Mouse (Mus musculus): ENCODE data around the gene Prkaa1. TPM values are rescaled to one million over a fixed set of nuclear protein-coding genes. Genes with fewer than 3 reads are reported as not detected.
"Not testable (repeated sequence)": the region's sequence is repeated elsewhere in the genome, so short reads cannot be mapped to it uniquely, and the experiment has no call there.

The Prkaa1 gene
- polyA plus RNA-seq, 1 experiment from 2014 or later = 11.5 TPM

DNA sequence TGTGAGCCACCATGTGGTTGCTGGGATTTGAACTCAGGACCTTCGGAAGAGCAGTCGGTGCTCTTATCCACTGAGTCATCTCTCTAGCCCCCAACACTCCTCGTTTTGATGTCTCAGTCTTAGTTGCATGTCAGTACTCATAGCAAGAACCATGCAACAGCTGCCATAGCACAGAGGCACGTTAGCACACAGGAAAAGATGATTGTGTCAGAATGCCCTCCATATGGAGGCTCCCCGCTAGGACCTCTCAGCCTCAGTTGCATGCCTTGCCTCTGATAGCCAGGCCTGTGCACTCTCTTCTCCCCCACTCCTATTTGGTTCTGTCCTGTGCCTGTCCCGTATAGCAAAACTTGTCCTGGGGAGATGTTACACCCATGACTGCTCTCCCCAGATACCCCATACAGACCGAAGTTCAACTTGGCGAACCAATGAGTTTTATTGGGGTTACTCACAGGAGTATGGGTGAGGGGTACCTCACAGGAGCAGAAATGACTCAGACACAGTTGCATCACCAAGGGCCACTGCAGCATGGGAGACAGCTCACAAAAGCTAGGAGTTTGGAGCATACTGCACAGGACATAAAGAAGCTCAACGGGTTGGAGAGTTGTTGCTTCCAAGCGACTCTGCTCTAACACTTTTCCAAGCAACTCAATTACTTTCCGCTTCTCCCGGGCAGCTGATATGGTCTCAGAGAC, 14.4 kb upstream of the Prkaa1 start:
- no peak for DNase-seq (ENCODE audit: low spot score)

DNA sequence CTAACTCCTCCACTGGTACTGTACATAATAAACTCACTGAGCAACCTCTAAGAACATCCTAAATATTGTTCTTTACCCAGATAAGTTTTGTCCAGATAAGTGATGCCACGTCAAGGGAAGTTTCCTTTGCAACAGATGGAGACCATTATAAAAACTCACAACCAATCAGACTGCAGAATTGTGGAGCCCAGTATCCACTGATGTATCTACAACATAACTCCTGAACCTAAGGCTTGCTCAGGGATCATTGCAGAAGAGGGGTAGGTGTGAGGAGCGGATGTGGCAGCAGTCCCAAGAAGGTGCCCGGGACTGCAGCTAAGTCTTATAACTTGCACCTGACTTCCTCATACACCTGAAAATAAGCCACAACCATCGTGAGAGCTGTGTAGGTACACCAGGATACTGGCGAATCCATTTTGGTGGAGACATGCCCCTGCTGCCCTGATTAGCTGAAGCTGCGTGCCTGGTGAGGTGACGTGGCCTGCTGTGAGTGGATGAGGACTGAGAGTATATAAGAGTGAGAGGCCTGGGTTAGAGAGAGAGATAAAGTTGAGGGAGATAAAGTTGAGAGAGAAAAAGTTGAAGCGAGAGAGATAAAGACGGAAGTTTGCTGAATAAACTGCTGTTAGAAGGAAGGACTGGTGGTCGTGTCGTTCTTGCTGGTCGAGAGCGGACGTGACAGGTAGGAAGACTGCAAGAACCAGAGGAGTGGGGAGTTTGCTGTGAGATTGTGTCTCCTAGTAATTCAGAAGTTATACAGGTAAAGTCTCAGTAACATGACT, 12.6 kb upstream of the Prkaa1 start:
- DNase-seq (ENCODE audit: low spot score) = not testable (repeated sequence)

GRCm38 (mm10) chr15:5133301-5133700, 10.4 kb upstream of the Prkaa1 start:
- no peak for DNase-seq (ENCODE audit: low spot score)

GRCm38 (mm10) chr15:5134179-5134578, 9.5 kb upstream of the Prkaa1 start:
- DNase-seq (ENCODE audit: low spot score) = no peak

DNA sequence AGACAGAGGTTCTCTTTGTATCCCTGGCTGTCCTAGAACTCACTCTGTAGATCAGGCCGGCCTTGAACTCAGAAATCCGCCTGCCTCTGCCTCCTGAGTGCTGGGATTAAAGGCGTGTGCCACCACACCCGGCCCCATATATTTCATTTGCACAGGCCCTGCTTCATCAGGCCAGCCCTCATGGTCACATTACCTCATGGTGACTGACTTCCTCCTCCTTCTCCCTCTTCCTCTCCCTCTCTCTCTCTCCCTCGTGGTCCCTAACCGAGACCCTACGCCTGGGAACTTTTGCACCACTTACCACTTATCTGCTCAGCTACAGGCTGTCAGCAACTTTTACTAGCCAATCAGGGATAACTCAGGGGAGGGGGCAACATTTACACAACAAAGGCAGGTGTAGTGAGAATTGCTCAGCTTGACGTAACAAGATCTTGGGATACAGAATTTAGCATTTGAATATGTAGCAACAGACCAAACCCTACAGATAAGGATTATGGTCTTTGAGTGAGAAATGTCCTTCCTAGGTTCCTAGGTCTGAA, 8.6 kb upstream of the Prkaa1 start:
- no peak for DNase-seq (ENCODE audit: low spot score)

DNA sequence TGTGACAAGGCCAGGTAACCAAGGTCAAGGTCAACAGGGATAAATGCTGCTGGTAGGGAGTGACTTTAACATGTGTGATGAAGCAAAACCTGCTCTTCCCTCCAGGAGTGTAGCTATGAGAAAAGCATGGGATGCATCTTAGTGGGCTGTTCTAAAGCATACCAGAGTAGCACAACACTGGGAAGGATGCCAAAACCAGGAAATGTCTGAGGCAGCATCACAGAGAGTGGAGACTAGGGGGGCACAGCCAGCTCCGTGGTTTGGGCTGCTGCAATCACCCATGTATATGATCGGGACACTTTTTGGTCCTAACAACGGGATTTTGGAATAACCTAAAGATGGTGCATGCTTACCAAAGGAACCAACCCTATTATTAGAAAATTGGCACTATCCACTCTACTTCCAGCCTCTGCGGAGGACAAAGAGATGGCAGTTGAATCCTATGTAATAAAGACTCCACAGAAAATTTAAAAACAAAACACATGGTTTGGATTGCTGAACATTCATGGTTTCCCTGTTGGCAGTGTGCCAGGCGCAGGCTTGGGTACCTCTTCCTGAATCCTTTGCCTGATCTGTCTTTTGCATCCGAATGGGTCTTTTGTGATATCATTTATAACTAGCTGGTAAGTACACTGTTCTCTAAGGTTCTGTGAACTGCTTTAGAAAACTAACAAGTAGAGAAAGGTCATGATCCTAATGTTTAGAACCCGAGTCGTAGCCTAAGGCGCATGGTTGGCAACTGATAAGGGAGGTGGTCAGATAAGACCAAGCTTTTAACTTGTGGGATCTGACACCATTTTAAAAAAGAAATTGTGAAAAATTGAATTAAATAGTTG, 5.4 kb upstream of the Prkaa1 start:
- no peak for DNase-seq (ENCODE audit: low spot score)

- DNase-seq (ENCODE audit: low spot score) = no peak
Observed at GRCm38 (mm10) chr15:5139366-5139765, 4.3 kb upstream of the Prkaa1 start.

DNA sequence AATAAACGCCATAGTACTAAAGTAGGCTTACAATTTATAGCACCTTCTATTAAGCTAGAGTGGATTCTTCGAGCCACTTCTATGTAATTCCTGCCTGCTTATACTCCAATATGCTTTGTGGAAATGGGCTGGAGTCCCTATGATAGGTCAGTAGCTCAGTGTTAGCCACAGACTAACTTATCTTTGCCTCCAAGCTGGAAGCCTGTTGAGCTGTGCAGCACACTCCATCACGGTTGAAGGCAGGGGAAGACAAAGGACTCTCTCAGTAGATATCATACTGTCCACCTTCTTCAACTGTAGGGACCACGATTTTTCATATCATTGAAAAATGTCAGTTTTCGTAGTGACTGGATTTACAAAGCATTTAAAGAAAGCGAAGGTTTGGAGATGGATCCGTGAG, 3.8 kb upstream of the Prkaa1 start:
- DNase-seq (ENCODE audit: low spot score) = no peak

DNA sequence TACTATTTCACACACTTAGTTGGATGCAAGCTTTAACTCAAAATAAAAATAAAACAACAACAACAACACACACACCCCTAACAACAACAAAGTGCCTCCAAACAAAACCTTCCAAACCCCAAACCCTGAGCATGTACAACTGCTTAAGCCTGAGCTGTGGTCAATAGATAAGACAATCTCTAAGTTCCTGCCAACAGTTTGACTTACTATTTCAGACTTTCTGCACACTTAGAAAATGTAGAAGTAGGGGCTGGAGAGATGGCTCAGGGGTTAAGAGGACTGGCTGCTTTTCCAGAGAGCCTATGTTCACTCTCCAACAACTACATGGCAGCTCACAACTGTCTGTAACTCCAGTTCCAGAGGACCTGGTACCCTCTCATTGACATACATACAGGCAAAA, 3.3 kb upstream of the Prkaa1 start:
- DNase-seq (ENCODE audit: low spot score) = no peak

DNA sequence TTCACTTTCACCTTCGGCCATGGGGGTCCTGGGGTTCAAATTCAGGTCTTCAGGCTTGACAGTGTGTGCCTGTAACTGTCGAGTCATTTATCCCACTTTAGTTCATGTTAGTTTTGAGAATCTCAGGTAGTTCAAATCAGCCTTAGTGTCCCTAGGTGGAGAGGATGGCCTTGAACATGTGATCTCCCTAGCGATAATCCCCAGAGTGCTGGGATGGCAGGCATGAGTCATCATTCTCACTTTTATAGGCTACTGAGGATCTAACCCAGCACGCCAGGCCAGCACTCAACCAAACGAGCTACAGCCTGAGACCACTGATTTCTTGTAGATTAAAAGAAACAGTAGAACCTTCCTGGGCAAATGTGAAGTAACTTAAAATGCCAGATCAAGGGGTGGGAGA, 1.6 kb upstream of the Prkaa1 start:
- no peak for DNase-seq (ENCODE audit: low spot score)

GRCm38 (mm10) chr15:5142714-5143113, 947 bp upstream of the Prkaa1 start:
- DNase-seq (ENCODE audit: low spot score) = no peak

GRCm38 (mm10) chr15:5144021-5144778, 539 bp downstream of the Prkaa1 start:
- DNase-seq (ENCODE audit: low spot score) = peak; percentile 55

GRCm38 (mm10) chr15:5145196-5145945, 1.7 kb downstream of the Prkaa1 start:
- DNase-seq (ENCODE audit: low spot score) = no peak

DNA sequence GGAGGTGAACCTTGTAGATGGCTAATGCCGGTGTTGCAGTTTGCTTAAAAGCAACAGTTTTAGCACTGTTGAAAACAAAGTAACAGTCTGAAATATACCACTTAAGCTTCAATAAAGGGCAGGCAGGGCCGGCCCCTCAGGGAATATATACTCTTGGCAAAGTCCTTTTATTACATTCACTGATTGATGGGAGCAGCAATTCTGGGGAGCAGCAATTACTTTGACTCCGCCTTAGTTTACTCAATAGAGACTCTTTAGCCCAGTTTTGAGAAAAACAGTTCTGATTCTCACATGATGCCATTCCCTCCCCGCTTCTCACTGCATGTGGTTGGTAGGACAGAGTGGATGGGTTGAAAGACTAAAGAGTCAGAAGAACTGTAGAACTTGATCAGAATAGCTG, 5.5 kb downstream of the Prkaa1 start:
- DNase-seq (ENCODE audit: low spot score) = no peak

DNA sequence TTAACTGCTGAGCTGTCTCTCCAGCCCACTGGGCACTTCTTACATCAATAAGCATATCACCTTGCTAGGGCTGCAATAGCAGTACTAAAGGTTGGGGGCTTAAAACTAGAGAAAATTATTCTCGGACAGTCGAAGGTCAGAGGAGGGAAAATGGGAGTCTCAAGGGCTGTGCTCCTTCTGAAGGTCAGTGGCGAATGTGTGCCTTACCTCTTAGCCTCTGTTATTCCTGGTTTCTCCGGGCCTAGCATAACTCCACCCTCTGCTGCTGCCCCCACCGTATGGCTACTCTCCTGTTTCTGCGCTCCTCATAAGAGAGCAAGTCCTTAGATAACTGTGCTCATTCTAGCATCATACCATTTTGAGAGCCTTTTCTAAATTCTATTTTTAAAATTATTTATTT, 8.5 kb downstream of the Prkaa1 start:
- DNase-seq (ENCODE audit: low spot score) = no peak

- DNase-seq (ENCODE audit: low spot score) = no peak
Observed at GRCm38 (mm10) chr15:5154621-5155020, 11.0 kb downstream of the Prkaa1 start.

GRCm38 (mm10) chr15:5155093-5155492, 11.4 kb downstream of the Prkaa1 start:
- no peak for DNase-seq (ENCODE audit: low spot score)

DNA sequence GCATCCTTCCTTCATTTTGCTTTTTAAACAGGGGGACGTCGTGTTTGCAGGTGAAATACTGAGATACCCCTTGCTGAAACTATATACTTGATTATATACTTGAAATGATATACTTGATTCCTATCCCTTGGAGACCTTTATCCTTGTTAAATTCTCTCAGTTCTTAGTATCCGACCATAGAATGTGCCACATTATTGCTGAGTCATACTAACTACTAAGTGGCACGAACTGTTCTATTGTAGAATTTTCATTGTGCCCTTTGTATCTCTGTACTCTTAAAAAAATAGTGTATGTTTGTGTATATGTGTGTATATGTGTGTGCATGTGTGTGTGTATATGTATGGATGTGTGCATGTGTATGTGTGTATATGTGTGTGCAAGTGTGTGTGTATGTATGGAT, 12.7 kb downstream of the Prkaa1 start:
- no peak for DNase-seq (ENCODE audit: low spot score)

DNA sequence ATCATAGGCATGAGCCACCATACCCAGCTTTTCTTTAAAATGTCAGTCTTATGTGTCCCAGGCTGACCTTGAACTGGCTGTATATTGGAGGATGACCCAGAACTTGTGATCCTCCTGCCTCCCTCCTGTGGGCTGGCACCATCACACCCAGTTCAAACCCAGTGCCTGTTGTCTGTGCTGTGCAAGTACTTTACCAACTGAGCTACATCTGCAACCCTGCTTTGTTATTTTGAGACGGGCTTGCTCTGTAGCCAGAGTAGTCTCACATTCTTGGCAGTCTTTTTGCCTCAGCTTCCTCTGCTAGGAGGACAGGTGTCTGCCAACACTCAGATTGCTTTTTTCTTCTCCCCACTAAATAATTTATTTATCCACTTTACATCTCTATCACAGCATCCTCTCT, 13.7 kb downstream of the Prkaa1 start:
- DNase-seq (ENCODE audit: low spot score) = no peak

DNA sequence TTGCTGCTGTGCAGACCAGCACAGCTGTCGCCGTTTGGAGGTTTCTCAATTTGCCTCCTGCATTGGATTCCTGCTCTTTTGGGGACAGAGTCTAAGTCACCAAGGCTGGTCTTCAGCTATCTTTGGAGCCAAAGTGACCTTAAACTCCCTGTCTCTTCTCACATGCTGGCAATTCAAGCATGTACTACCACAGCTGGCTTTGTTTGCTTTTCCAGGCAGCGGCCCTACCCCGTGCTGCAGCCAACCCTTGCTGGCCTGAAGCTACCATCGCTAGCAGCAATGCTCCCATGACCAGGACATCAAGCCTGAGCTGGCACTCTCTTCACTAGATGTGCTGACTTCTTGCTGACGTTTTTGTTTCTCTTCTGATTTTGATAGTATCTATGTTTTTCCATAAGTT, 15.2 kb downstream of the Prkaa1 start:
- no peak for DNase-seq (ENCODE audit: low spot score)

Data from thymus, postnatal 0 days (tissue).